Mouse (Mus musculus) Muller cell, postnatal 12 days (primary cell): ENCODE measurements around the gene Rnf150.

Source experiments
- DNase-seq: peaks from one replicate; pipeline ENCODE4 v3.0.0-alpha.2; 2015; ENCODE audit errors: inconsistent ontology term

Gene Rnf150

GRCm38 (mm10) chr8:82889062-82889720, 26.0 kb downstream of the Rnf150 start:
- no peak for DNase-seq

- DNase-seq = no peak
Measured at GRCm38 (mm10) chr8:82895091-82895490, 31.9 kb downstream of the Rnf150 start.

DNA sequence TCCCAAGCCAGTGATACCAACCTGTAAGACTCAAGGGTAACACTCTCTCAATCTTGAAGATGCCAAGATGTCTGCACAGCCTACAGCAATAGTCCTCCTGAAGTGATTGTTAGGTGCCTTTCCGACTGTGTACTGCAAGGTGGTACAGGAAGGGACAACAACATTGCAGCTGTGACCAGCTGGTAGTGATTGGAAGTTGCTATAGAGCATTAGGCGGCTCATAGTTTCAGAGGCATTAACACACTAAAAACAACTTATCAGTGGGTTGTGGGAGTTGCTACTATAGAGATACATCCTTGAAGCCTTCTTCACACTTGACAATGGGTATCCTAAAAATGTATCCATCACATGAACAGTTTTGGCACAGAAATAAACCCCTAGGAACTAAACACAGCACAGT, 33.6 kb downstream of the Rnf150 start:
- DNase-seq = no peak

DNA sequence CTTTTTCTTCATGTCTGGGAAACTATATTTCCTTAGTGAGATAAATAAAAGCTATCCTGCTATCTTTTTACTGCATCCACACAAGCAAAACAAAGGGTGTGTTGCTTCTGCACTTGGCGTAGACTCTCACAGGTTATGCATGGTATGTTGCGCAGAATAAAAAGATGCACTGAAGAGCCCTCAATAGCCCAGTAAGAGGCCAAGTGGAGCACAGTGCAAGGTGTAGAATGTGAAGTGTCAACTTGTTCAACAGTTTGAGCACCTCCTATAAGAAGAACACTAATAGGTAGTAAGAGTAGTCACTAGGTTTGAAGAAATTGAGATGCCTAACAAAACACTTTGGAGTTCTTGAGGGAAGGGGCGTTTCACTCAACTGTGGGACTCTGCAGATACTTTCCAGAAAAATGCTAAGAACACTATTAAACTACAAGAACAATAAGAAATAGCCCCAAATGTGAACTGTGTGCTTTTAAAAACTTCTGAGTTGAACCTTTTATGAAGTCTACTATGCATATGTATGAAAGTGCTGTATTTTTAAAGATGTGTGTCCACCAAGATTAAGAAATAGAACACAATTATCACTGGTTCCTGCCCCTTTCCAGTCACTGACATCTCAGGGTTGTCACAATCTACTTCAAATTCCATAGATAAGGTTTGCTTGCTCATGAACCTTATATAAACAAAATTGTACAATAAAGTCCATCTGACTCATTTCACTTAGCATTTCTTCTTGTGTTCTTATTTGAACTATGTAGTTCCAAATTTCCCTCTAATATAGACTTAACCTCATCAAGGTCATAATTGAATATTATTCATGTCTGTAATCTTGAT, 34.7 kb downstream of the Rnf150 start:
- no peak for DNase-seq

DNA sequence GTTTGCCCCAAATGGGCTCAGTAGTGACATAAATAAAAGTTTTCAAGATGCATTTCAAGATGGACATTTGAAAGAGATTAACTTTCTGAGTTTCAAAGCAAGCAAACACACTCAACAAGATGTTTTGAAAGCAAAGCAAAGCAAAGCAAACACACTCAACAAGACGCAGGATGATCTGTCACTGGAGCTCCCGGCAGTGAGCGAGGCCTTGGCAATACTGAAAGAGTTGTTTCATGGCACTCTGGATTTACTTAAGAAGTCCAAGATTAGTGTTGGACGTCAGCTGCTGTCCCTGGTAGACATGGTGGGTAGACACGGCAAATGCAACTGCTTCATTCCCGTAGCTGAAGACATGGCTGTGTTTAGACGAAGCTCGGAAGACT, 35.3 kb downstream of the Rnf150 start:
- no peak for DNase-seq

- DNase-seq = no peak
Measured at GRCm38 (mm10) chr8:82900958-82901357, 37.8 kb downstream of the Rnf150 start.

- no peak for DNase-seq
Measured at GRCm38 (mm10) chr8:82901549-82902138, 38.5 kb downstream of the Rnf150 start.

- no peak for DNase-seq
Measured at GRCm38 (mm10) chr8:82903497-82903896, 40.3 kb downstream of the Rnf150 start.

DNA sequence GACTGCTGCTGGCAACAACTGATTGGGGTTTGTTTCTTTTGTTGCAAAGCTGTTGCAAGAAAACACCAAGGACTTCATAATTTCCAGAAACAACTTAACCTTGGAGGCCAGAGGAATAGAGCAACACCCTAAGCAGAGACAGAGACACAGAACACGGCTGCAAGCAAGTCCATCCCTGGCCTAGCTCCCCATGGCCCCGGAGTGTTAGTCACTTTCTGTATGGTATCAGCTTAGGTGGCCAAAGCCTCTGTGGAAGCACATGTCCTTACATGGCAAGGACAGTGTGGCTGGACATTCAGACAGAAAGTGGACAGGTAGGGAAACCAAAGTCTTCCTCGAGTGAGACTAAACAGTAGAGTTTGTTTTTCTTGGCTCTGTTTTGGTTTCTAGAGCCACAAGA, 44.1 kb downstream of the Rnf150 start:
- DNase-seq = no peak

GRCm38 (mm10) chr8:82911436-82911835, 48.3 kb downstream of the Rnf150 start:
- no peak for DNase-seq

- DNase-seq = no peak
Measured at GRCm38 (mm10) chr8:82912282-82912681, 49.1 kb downstream of the Rnf150 start.

GRCm38 (mm10) chr8:82914543-82914942, 51.4 kb downstream of the Rnf150 start:
- DNase-seq = no peak

DNA sequence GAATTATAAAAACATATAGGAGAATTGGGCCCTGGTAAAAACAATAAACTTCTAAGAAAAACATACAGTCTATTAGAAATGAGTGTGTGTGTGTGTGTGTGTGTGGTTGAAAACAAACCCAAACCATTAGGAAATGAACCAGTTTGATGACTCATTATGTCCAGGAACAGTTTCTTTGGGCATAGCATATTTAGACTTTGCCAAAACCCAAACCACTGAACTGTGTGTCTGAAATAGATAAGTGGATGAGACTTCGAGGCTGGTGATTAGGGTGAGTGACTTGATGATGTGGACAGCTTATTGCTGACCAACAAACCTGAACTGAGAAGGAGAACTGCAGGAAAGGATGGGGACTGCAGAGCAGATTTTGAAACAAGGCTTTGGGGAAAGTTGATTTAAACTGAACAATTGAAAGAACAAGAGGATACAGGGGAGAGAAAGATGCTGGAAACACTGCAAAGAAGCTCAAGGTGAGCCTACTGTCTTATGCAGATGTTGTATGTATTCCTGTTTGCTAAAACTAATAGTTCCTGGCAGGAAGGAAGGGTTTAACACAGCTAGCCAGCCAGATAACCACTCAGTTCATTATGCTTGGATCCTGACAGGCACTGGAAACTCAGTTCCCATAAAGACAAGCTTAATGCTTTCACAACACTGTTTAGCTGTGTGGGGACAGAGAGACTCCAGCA, 53.8 kb downstream of the Rnf150 start:
- peak; percentile 90 for DNase-seq

DNA sequence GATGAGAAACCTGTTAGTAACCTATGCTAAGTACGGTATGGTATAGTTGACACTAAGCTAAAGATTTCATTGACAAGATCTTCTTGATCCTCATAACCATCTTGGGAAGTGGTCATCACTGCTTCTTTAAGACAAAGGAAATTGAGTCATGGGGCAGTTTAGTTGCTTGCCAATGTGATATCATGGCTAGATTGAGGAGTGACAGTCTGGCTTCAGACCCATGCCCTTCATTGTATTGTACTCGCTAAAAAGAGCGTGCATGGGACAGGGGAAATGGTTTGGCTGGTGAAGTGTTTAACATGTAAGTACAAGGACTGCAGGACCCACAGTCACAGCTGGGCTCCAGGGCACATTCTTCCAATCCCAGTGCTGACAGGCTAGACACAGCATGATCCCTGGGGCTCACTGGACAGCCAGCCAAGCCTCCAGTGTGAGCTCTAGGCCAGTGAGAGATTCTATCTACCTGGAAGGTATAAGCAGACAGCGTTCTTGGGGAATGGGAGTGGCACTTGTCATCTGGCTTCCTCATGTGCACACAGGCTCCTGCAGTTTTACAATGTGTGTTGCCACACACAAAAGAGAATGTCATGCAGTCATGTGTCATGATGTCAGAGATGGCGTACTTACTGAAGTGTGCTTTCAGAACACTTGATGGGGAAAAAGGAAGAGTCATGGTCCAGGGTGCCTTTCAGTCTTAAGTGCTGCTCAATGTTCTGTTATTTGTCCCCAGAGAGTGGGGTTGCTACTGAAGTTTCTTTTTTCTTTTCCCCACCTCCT, 54.6 kb downstream of the Rnf150 start:
- DNase-seq = peak; percentile 39

- no peak for DNase-seq
Measured at GRCm38 (mm10) chr8:82919676-82920075, 56.5 kb downstream of the Rnf150 start.

GRCm38 (mm10) chr8:82920124-82920523, 57.0 kb downstream of the Rnf150 start:
- DNase-seq = no peak

- DNase-seq = no peak
Measured at GRCm38 (mm10) chr8:82925286-82925685, 62.1 kb downstream of the Rnf150 start.

GRCm38 (mm10) chr8:82926518-82926917, 63.4 kb downstream of the Rnf150 start:
- no peak for DNase-seq

- DNase-seq = no peak
Measured at GRCm38 (mm10) chr8:82931554-82931953, 68.4 kb downstream of the Rnf150 start.

DNA sequence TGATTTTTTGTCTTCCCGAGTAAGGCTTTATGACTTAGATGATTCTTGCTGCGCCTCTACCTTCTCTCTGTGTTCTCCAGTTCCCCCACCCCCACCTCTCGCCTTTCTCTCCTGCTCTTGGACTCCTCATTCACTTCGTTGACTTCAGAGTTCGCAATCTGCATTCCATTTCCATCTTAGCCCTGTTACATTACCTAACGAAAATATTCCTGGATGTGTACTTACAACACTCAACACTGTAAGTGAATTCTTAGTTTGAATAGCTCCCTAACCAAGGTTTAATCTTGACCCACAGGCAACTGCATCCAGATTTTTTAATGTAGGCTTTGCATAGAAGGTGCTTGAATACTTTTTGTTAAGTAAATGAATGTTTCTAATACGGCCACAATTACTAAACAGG, 73.0 kb downstream of the Rnf150 start:
- DNase-seq = no peak

- DNase-seq = no peak
Measured at GRCm38 (mm10) chr8:82936866-82937265, 73.7 kb downstream of the Rnf150 start.

GRCm38 (mm10) chr8:82939912-82940311, 76.8 kb downstream of the Rnf150 start:
- DNase-seq = no peak
